ENCODE assay signal across 14 mouse cellular contexts in genomic region chr16:6889221-6889620, GRCm38 (mm10).
DNase-seq lines count a peak whose midpoint lies in the region; ATAC-seq and TF ChIP-seq lines count a peak whose summit lies in the region.
"Had no signal": no experiment of that assay in that cellular context is flagged by ENCODE, and none has a peak within 500 bp of the region (broad histone marks: within the 10 kb centered on the region; RNA-seq: fewer than 3 reads in every experiment).

No protein-coding gene starts in this region.

- no peak overlapping the region for H3K4me3 ChIP-seq in left cerebral cortex, adult 2 months
- H3K4me3 ChIP-seq in intestine, embryonic 15.5 days (replicated peaks): no peak overlapping the region
- H3K4me3 ChIP-seq: embryonic facial prominence, embryonic 13.5 days; heart, adult 2 months; lung, embryonic 15.5 days had no signal

- no peak for TF ChIP-seq CTCF in left cerebral cortex, adult 2 months (IDR thresholded peaks at IDR 0.05)

- H3K4me2 ChIP-seq in intestine, embryonic 15.5 days (replicated peaks): no peak overlapping the region
- H3K4me2 ChIP-seq: embryonic facial prominence, embryonic 13.5 days; lung, embryonic 15.5 days had no signal

- H3K36me3 ChIP-seq in intestine, embryonic 15.5 days: no peaks in the 10 kb centered on the region
- H3K36me3 ChIP-seq: embryonic facial prominence, embryonic 13.5 days; lung, embryonic 15.5 days had no signal

- H3K4me1 ChIP-seq in intestine, embryonic 15.5 days (replicated peaks): no peaks in the 10 kb centered on the region
- H3K4me1 ChIP-seq: embryonic facial prominence, embryonic 13.5 days had no signal

- no peak overlapping the region for H3K9ac ChIP-seq in intestine, embryonic 15.5 days
- H3K9ac ChIP-seq: embryonic facial prominence, embryonic 13.5 days; lung, embryonic 15.5 days had no signal

- no peaks in the 10 kb centered on the region for H3K9me3 ChIP-seq in intestine, embryonic 15.5 days
- H3K9me3 ChIP-seq: embryonic facial prominence, embryonic 13.5 days; lung, embryonic 15.5 days had no signal

- H3K27me3 ChIP-seq in intestine, embryonic 15.5 days (replicated peaks): no peaks in the 10 kb centered on the region
- H3K27me3 ChIP-seq: embryonic facial prominence, embryonic 13.5 days; lung, embryonic 15.5 days had no signal

- H3K27ac ChIP-seq in left cerebral cortex, adult 2 months: no peak overlapping the region
- no peak overlapping the region for H3K27ac ChIP-seq in intestine, embryonic 15.5 days
- H3K27ac ChIP-seq: embryonic facial prominence, embryonic 13.5 days; heart, adult 2 months; lung, embryonic 15.5 days had no signal

- no peak for ATAC-seq in monocyte, adult 5-6 weeks (replicated peaks; ENCODE audit: insufficient number of reproducible peaks, low FRiP score, low TSS enrichment, poor library complexity, severe bottlenecking)
- ATAC-seq in intestine, embryonic 15.5 days: no peak
- ATAC-seq: forebrain, embryonic 16.5 days; inflammation-experienced regulatory T-cells, adult 6 months had no signal

- intact Hi-C loops in heart, postnatal 25 days (cut with DNase I): no loop called here
- intact Hi-C loops in left cerebral cortex, adult 2 months (cut with DNase I): loop anchor here (1.0 to 5.0 kb wide), 2 partner anchors 57 to 73 kb away; no protein-coding TSS in a partner anchor

- WGBS in intestine, embryonic 15.5 days: 47% methylated on average over 4 of the region's 4 CpGs

- peak; percentile 16 for DNase-seq in heart, adult 8-10 months (ENCODE audit: low spot score)
- no peak for DNase-seq in heart, postnatal 25 days (ENCODE audit: low spot score)
- peak; percentile 59 for DNase-seq in 3134 (ENCODE audit: extremely low read depth, insufficient read length, low spot score)
- DNase-seq in brain, adult 2 months (ENCODE audit: low read depth, low spot score): peak; percentile 88
- DNase-seq in left cerebral cortex, adult 2 months (ENCODE audit: extremely low spot score in 1 of 2, low spot score in 2 of 2): peak; percentile 29 to 40
- DNase-seq in urinary bladder, adult 18-20 months (ENCODE audit: low spot score in 2 of 2): no peak
- DNase-seq: cerebellum, adult 11-12 months had no signal

Comparison
In these comparisons a context has a peak if more than half of its experiments do, and no peak if none do; other contexts are left out.
1. DNase-seq: peak in heart, adult 8-10 months (single experiment), 3134 (single experiment), brain, adult 2 months (single experiment) and left cerebral cortex, adult 2 months (2 of 2); none in heart, postnatal 25 days (single experiment) and urinary bladder, adult 18-20 months (0 of 2).